Mouse (Mus musculus) liver, embryonic 14.5 days (tissue): ENCODE measurements around the gene Slc25a24.

ENCODE experiments used
- CTCF ChIP-seq: IDR thresholded peaks from 2 replicates; pipeline ENCODE4 v1.5.1; 2016; ENCODE audit warnings: antibody characterized with exemption, low read depth, control low read depth
- EP300 ChIP-seq: IDR thresholded peaks from 2 replicates; pipeline ENCODE4 v1.6.1; 2016; ENCODE audit warnings: antibody characterized with exemption, low read depth

GRCm38 (mm10) chr3:109216352-109216751 is 93.4 kb downstream of the Slc25a24 start:
- TF ChIP-seq CTCF, result no peak
- TF ChIP-seq EP300, result no peak
